Mouse (Mus musculus) embryonic facial prominence, embryonic 15.5 days (tissue): Measurements from ENCODE around the gene Arfgef3. TPM values are rescaled to one million over a fixed set of nuclear protein-coding genes. Genes with fewer than 3 reads are reported as not detected.

Source experiments
- polyA plus RNA-seq: library from polyadenylated mRNA; unstranded; fragments of >200 nt; fragmentation: Nextera tagmentation; extraction: Ambion mirVana; gene quantifications from 2 replicates; pipeline ENCODE4 v1.2.1, GENCODE M21; 2015

Gene Arfgef3
- polyA plus RNA-seq, 1 experiment from 2014 or later: 0.87 TPM

Other genes with a start within 250 kb of the Arfgef3 start
- gene Hebp2, start 197.9 kb downstream of the Arfgef3 start, polyA plus RNA-seq: 40.0 and 44.4 TPM in 2 replicates
- gene Gm4922, start 42.8 kb upstream of the Arfgef3 start, polyA plus RNA-seq: not detected in 2 replicates
- 556 and 591 TPM in 2 replicates for gene Perp, start 101.1 kb upstream of the Arfgef3 start, polyA plus RNA-seq